Mouse (Mus musculus) heart, embryonic 14.5 days (tissue): ENCODE results near the gene Ccr1. TPM values are rescaled to one million over a fixed set of nuclear protein-coding genes. Genes with fewer than 3 reads are reported as not detected.
"Not testable (repeated sequence)": the region's sequence is repeated elsewhere in the genome, so short reads cannot be mapped to it uniquely, and the experiment has no call there.

Experiments
- ATAC-seq: fragments of 200-750 bp; cut with Nextera tagmentation; 2 replicates; pipeline ENCODE4 v1.8.0; 2017; ENCODE audit warnings: low read depth, moderate TSS enrichment; ENCODE audit not compliant: insufficient number of reproducible peaks, insufficient read depth, low FRiP score
- H3K27ac ChIP-seq, 2 experiments: fragments of 200-500 bp in 1 of 2; fragments of 300-500 bp in 1 of 2; sonication (generic) in 1 of 2; replicated peaks in 1 of 2; 2 replicates each; pipeline ENCODE4 v1.5.1; 2012 to 2014; ENCODE audit warnings: low read depth in 2 of 2, low read length in 2 of 2, control low read depth in 1 of 2, mild to moderate bottlenecking in 1 of 2, mixed read lengths in 1 of 2; ENCODE audit not compliant: control insufficient read depth in 1 of 2, insufficient read depth in 1 of 2
- H3K27me3 ChIP-seq: fragments of 300-500 bp; sonication (generic); 2 replicates; pipeline ENCODE4 v1.6.1; 2014; ENCODE audit warnings: mild to moderate bottlenecking, low read length, control low read depth; ENCODE audit not compliant: control insufficient read depth, insufficient read depth
- H3K36me3 ChIP-seq: fragments of 300-500 bp; sonication (generic); 2 replicates; pipeline ENCODE4 v1.6.1; 2014; ENCODE audit warnings: mild to moderate bottlenecking, control low read depth, low read length, mixed read lengths; ENCODE audit not compliant: control insufficient read depth, insufficient read depth
- H3K4me1 ChIP-seq, 2 experiments: fragments of 200-500 bp in 1 of 2; fragments of 300-500 bp in 1 of 2; sonication (generic) in 1 of 2; 2 replicates each; pipeline ENCODE4 v1.6.1; 2012 to 2014; ENCODE audit warnings: low read length in 2 of 2, control low read depth in 1 of 2, mixed read lengths in 1 of 2; ENCODE audit not compliant: control insufficient read depth in 2 of 2, insufficient read depth in 2 of 2
- H3K4me2 ChIP-seq: fragments of 300-500 bp; sonication (generic); 2 replicates; pipeline ENCODE4 v1.6.1; 2014; ENCODE audit warnings: mild to moderate bottlenecking, low read length
- H3K4me3 ChIP-seq, 2 experiments: fragments of 200-500 bp in 1 of 2; fragments of 300-500 bp in 1 of 2; sonication (generic) in 1 of 2; 2 replicates each; pipeline ENCODE4 v1.5.1; 2012 to 2014; ENCODE audit warnings: low read length in 2 of 2, mild to moderate bottlenecking in 2 of 2, control low read depth in 1 of 2, low read depth in 1 of 2, moderate library complexity in 1 of 2; ENCODE audit not compliant: control insufficient read depth in 1 of 2, insufficient read depth in 1 of 2
- H3K9ac ChIP-seq: fragments of 300-500 bp; sonication (generic); 2 replicates; pipeline ENCODE4 v1.6.1; 2014; ENCODE audit warnings: mild to moderate bottlenecking, low read length
- H3K9me3 ChIP-seq: fragments of 300-500 bp; sonication (generic); 2 replicates; pipeline ENCODE4 v1.6.1; 2016; ENCODE audit warnings: low read length, control low read depth; ENCODE audit not compliant: control insufficient read depth
- WGBS: fragments of 180-500 bp; shearing (Covaris S2); extraction: QIAGEN DNeasy Blood & Tissue Kit; methylation state at CpG from one replicate; pipeline ENCODE4 v1.1.7; 2014; 5-methylcytosine and 5-hydroxymethylcytosine counted together
- polyA plus RNA-seq: library from polyadenylated mRNA; unstranded; fragments of >200 nt; fragmentation: Nextera tagmentation; extraction: Ambion mirVana; gene quantifications from 2 replicates; pipeline ENCODE4 v1.2.1, GENCODE M21; 2014

Gene Ccr1
- polyA plus RNA-seq, 1 experiment from 2014 or later = 1.9 TPM

DNA sequence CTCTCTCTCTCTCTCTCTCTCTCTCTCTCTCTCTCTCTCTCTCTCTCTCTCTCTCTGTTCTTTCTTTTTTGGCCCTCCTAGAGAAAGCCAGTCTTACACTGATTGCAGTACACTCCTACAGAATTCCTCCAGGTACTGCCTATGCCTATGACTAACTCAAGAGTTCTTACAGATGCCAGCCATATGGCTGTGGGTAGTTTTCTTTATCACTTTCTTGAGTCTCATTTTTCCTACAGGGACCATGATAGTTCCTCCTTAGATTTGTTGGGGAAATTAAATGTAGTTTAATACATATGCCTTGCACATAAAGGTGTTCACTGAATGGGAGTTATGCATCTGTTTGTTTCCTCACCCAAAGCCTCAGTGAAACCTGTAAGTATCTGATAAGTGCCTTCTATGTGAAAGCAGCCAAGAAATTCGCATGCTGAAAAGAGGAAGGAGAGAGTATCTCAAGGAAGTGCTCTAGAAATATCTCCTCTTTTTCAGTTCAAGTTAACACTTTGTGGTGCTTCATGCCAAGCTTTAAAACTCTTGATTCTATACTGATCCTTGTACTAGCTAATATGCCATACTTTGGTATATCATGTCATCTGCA is 22.9 kb upstream of the Ccr1 start:
- Histone ChIP-seq H3K27me3 (no peaks in the 10 kb centered on the region), H3K36me3 (no peaks in the 10 kb centered on the region), H3K4me3 (no peak overlapping the region), H3K4me1 (no peaks in the 10 kb centered on the region), H3K9ac (no peak overlapping the region), H3K27ac (no peak overlapping the region), H3K9me3 (no peaks in the 10 kb centered on the region), H3K4me2 (no peak overlapping the region)
- WGBS = 27% methylated on average over 1 of the region's 1 CpGs
- no peak for ATAC-seq

GRCm38 (mm10) chr9:123989671-123990070 is 21.2 kb upstream of the Ccr1 start:
- no peaks in the 10 kb centered on the region for H3K4me1 ChIP-seq
- H3K36me3 ChIP-seq = no peaks in the 10 kb centered on the region
- ATAC-seq = no peak
- no peak overlapping the region for H3K9ac ChIP-seq
- H3K27ac ChIP-seq = no peak overlapping the region
- 55% methylated on average over 3 of the region's 3 CpGs for WGBS
- H3K9me3 ChIP-seq = no peaks in the 10 kb centered on the region
- no peak overlapping the region for H3K4me2 ChIP-seq
- H3K27me3 ChIP-seq = no peaks in the 10 kb centered on the region
- H3K4me3 ChIP-seq = no peak overlapping the region

DNA sequence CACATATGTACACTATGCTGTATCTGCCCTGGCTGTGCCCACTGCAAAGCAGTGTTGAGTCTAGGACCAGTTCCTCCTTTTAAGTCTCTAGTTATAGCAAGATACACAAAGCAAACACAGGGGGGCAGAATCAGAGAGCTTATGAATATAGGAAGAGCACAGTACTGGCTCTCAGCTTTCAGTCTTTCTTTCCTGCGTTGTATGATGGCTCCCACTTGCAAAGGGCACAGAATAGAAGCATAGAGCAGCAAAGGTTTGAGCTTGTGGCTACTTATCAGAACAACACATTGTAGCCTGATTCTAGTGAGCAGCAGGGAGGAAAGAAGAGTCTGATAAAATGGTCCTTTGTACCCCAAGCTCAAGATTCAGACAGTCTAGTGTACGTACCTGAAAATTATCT is 17.7 kb upstream of the Ccr1 start:
- Histone ChIP-seq H3K36me3 (no peaks in the 10 kb centered on the region), H3K4me1 (no peaks in the 10 kb centered on the region), H3K27ac (no peak overlapping the region), H3K9ac (no peak overlapping the region), H3K4me3 (no peak overlapping the region), H3K27me3 (no peaks in the 10 kb centered on the region), H3K9me3 (no peaks in the 10 kb centered on the region), H3K4me2 (no peak overlapping the region)
- no peak for ATAC-seq
- 69% methylated on average over 2 of the region's 2 CpGs for WGBS

GRCm38 (mm10) chr9:123984943-123985342 is 16.5 kb upstream of the Ccr1 start:
- Histone ChIP-seq H3K27ac (no peak overlapping the region), H3K36me3 (no peaks in the 10 kb centered on the region), H3K4me3 (no peak overlapping the region), H3K9me3 (no peaks in the 10 kb centered on the region), H3K4me1 (no peaks in the 10 kb centered on the region), H3K9ac (no peak overlapping the region), H3K4me2 (no peak overlapping the region), H3K27me3 (no peaks in the 10 kb centered on the region)
- ATAC-seq = no peak

- H3K4me1 ChIP-seq = no peaks in the 10 kb centered on the region
- no peak overlapping the region for H3K4me3 ChIP-seq
- H3K9me3 ChIP-seq = no peaks in the 10 kb centered on the region
- no peak for ATAC-seq
- 71% methylated on average over 1 of the region's 1 CpGs for WGBS
- H3K9ac ChIP-seq = no peak overlapping the region
- no peak overlapping the region for H3K27ac ChIP-seq
- no peaks in the 10 kb centered on the region for H3K36me3 ChIP-seq
- no peak overlapping the region for H3K4me2 ChIP-seq
- H3K27me3 ChIP-seq = no peaks in the 10 kb centered on the region
These were observed 14.2 kb upstream of the Ccr1 start for GRCm38 (mm10) chr9:123982720-123983119.

DNA sequence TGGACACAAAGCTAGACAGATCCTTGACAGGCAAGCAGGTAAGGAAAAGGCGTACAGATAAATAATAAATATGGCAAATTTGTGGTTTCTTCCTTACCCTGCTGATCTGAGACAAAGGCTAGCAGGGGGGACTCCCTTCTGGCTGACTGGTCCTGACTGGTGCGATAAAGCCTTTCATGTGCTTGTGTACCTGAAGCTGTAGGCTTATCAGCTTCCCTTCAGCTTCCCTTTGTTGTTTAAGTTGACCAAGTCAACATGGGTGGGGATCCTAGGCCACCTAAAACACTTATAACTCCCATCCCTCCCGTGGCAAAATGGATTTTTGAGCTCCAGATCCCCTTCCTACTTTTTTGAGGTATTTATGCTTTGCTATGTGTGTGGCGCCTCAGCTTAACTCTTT is 13.4 kb upstream of the Ccr1 start:
- no peak for ATAC-seq
- Histone ChIP-seq H3K4me1 (no peaks in the 10 kb centered on the region), H3K36me3 (no peaks in the 10 kb centered on the region), H3K4me3 (no peak overlapping the region), H3K9ac (no peak overlapping the region), H3K27me3 (no peaks in the 10 kb centered on the region), H3K4me2 (no peak overlapping the region), H3K27ac (no peak overlapping the region), H3K9me3 (no peaks in the 10 kb centered on the region)
- 68% methylated on average over 4 of the region's 4 CpGs for WGBS

DNA sequence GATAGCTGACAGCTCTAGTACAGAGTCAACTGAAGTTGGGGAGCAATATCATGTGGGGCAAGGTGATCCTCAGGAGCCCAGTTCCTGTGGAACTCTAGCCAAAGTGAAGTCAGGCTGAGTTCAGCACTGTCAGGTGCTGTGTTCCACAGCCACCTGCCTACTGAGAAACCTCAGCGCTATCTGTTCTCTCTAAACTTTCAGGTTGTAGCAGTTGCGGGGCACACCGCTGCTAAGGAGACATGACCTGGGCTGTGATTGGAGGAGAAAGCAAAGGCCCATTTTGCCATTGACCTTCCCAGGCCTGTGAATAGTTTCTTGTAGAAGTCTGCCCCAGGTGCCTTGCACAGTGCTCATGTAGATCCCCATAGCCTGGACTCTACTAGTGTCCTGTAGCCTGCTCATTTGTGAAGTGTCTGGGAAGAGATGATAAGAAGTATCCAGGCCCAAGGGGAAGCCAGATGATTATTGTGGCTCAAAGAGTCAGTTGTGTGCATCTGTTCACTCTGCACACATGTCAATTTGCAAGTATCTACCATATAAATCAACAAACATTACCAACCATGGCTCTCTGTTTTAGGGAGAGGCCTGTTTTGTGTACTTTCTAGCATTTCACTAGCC is 12.5 kb upstream of the Ccr1 start:
- not testable (repeated sequence) for H3K4me3 ChIP-seq, H3K9ac ChIP-seq, H3K27me3 ChIP-seq, H3K4me1 ChIP-seq, H3K4me2 ChIP-seq, H3K27ac ChIP-seq, ATAC-seq, H3K36me3 ChIP-seq, H3K9me3 ChIP-seq
- WGBS = no CpG with 5 or more reads among the region's 3 CpGs

DNA sequence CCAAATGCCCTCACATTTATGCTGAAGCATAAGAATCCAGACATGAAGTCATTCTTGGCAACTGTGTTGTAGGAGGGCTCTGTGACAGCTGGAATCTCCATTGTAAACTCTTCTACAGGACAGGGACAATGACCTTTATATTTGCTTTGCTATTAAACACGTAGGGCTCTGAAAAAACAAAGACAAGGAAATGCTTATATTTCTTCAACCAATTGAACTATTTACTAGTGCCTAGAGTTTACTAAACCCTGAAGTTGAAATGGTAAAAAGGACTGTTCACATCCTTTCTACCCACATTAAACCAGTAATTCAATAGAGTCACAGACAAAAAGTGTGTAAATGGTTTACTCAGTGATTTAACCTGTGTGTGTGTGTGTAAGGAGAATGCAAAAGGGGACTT is 9.8 kb upstream of the Ccr1 start, which contains the start of gene Ccr1l1:
Gene Ccr1l1 (minus strand): TSS at position 101 of the 400 bp plus-strand sequence.
- H3K4me2 ChIP-seq = no peak within 1 kb of the TSS
- WGBS = 54% methylated on average over 1 of the region's 1 CpGs
- ATAC-seq = no peak

More for the DNA sequence above, 9.8 kb upstream of the Ccr1 start, which contains the start of gene Ccr1l1:
- no peaks in the 10 kb centered on the region for H3K27me3 ChIP-seq
- H3K27ac ChIP-seq = no peak within 1 kb of the TSS
- H3K9ac ChIP-seq = no peak within 1 kb of the TSS
- no peaks in the 10 kb centered on the region for H3K36me3 ChIP-seq
- H3K4me1 ChIP-seq = no peaks in the 10 kb centered on the region
- no peak within 1 kb of the TSS for H3K4me3 ChIP-seq
- no peaks in the 10 kb centered on the region for H3K9me3 ChIP-seq
